Mouse (Mus musculus) intestine, embryonic 14.5 days (tissue): ENCODE measurements at regions not wholly inside any gene's neighbourhood (a gene's known extent, or its start where the extent isn't known, plus 50 kb on each side); places are given as distances from the start of the nearest gene placed in this dataset.

Experiments used
- ATAC-seq: fragments of 200-750 bp; cut with Nextera tagmentation; replicated peaks from 2 replicates; pipeline ENCODE4 v1.8.0; 2017; ENCODE audit warnings: low read depth, moderate number of reproducible peaks, moderate TSS enrichment, moderate library complexity; ENCODE audit not compliant: low FRiP score, low TSS enrichment
- DNase-seq: peaks from one replicate; pipeline ENCODE4 v3.0.0-alpha.2; 2018; ENCODE audit warnings: low spot score
- H3K27ac ChIP-seq: fragments of 300-500 bp; sonication (generic); 2 replicates; pipeline ENCODE4 v1.5.1; 2014; ENCODE audit warnings: low read depth, mild to moderate bottlenecking, control low read depth
- H3K27me3 ChIP-seq: fragments of 300-500 bp; sonication (generic); replicated peaks from 2 replicates; pipeline ENCODE4 v1.6.1; 2014; ENCODE audit warnings: low read length, control low read depth; ENCODE audit not compliant: control insufficient read depth, insufficient read depth
- H3K36me3 ChIP-seq: fragments of 300-500 bp; sonication (generic); 2 replicates; pipeline ENCODE4 v1.6.1; 2014; ENCODE audit warnings: low read length, control low read depth; ENCODE audit not compliant: control insufficient read depth, insufficient read depth
- H3K4me1 ChIP-seq: fragments of 300-500 bp; sonication (generic); replicated peaks from 2 replicates; pipeline ENCODE4 v1.6.1; 2014; ENCODE audit warnings: low read length, control low read depth, mixed read lengths; ENCODE audit not compliant: control insufficient read depth, insufficient read depth
- H3K4me2 ChIP-seq: fragments of 300-500 bp; sonication (generic); 2 replicates; pipeline ENCODE4 v1.6.1; 2014; ENCODE audit warnings: low read length
- H3K4me3 ChIP-seq: fragments of 300-500 bp; sonication (generic); 2 replicates; pipeline ENCODE4 v1.5.1; 2014; ENCODE audit warnings: low read depth, low read length, control low read depth, mixed read lengths
- H3K9ac ChIP-seq: fragments of 300-500 bp; sonication (generic); 2 replicates; pipeline ENCODE4 v1.6.1; 2014; ENCODE audit warnings: mild to moderate bottlenecking, low read length
- H3K9me3 ChIP-seq: fragments of 300-500 bp; sonication (generic); 2 replicates; pipeline ENCODE4 v1.6.1; 2016; ENCODE audit warnings: low read length, control low read depth; ENCODE audit not compliant: control insufficient read depth
- WGBS: fragments of 180-500 bp; shearing (Covaris S2); extraction: QIAGEN DNeasy Blood & Tissue Kit; methylation state at CpG from one replicate; pipeline ENCODE4 v1.1.7; 2014; 5-methylcytosine and 5-hydroxymethylcytosine counted together

DNA sequence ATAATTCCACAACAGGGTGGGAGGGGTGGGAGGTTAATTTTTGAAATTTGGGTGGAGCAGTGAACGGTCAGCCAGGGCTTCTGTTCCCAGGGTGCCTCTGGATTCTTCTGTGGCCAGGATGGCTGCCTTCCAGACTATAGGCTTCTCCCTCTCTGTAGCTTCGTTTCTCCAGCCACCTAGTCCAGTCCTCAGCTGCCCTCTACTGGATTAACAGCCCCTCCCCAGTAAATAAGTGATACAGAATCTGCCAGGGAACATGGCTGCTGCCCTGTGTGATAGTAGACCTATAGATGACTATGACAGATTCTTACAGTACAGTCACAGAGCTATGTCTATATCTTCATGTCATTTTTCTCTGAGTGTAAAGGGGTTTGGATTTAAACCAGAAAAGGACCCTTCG is 127.5 kb upstream of the Prok2 start:
- DNase-seq: no peak
- Histone ChIP-seq H3K4me1 (no peaks in the 10 kb centered on the region), H3K9me3 (no peaks in the 10 kb centered on the region), H3K27ac (no peak overlapping the region), H3K9ac (no peak overlapping the region), H3K4me3 (no peak overlapping the region), H3K27me3 (no peaks in the 10 kb centered on the region), H3K36me3 (no peaks in the 10 kb centered on the region), H3K4me2 (no peak overlapping the region)
- ATAC-seq: no peak
- WGBS: 43% methylated on average over 3 of the region's 3 CpGs

DNA sequence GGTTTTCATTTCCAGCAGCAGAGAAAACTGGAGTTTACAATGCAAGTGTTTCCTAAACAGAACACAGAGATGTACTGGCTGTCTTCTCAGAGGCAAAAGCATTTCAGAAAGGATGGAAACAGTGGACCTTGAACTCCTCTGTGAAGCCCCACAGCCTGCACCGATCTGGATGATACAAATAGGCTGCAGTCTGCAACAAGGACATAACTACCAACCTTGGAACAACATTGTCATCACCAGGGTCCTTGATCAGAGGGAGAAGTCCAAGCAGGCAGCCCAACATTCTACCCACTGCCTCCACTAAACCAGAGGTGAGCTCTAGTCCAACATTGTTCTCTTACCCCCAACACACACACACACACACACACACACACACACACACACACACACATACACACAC is 124.5 kb upstream of the Prok2 start:
- Histone ChIP-seq H3K27me3 (no peaks in the 10 kb centered on the region), H3K36me3 (no peaks in the 10 kb centered on the region), H3K27ac (no peak overlapping the region), H3K9me3 (no peaks in the 10 kb centered on the region), H3K4me1 (no peaks in the 10 kb centered on the region), H3K9ac (no peak overlapping the region), H3K4me3 (no peak overlapping the region), H3K4me2 (no peak overlapping the region)
- WGBS: 57% methylated on average over 1 of the region's 1 CpGs
- ATAC-seq (no peak), DNase-seq (no peak)

DNA sequence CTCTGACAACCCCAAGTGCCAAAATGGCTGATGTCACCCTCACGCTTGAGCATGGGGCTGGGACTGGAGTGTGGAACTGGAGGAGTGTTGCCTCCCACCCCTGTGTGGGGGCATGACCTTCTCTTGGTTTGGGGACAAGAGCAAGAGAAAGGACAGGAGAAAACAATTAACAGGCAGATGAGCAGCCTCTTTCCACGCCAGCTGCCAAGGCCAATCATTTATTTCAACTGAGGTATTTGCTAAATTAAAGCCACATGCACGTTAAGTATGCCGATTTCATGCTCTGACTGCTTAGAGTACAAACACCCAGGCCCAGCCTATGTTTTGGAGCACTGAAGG is 119.3 kb upstream of the Prok2 start:
- Histone ChIP-seq H3K36me3 (no peaks in the 10 kb centered on the region), H3K27ac (no peak overlapping the region), H3K4me1 (no peaks in the 10 kb centered on the region), H3K4me2 (no peak overlapping the region), H3K9me3 (no peaks in the 10 kb centered on the region), H3K9ac (no peak overlapping the region), H3K27me3 (no peaks in the 10 kb centered on the region), H3K4me3 (no peak overlapping the region)
- DNase-seq (no peak), ATAC-seq (no peak)
- WGBS: 57% methylated on average over 4 of the region's 4 CpGs

DNA sequence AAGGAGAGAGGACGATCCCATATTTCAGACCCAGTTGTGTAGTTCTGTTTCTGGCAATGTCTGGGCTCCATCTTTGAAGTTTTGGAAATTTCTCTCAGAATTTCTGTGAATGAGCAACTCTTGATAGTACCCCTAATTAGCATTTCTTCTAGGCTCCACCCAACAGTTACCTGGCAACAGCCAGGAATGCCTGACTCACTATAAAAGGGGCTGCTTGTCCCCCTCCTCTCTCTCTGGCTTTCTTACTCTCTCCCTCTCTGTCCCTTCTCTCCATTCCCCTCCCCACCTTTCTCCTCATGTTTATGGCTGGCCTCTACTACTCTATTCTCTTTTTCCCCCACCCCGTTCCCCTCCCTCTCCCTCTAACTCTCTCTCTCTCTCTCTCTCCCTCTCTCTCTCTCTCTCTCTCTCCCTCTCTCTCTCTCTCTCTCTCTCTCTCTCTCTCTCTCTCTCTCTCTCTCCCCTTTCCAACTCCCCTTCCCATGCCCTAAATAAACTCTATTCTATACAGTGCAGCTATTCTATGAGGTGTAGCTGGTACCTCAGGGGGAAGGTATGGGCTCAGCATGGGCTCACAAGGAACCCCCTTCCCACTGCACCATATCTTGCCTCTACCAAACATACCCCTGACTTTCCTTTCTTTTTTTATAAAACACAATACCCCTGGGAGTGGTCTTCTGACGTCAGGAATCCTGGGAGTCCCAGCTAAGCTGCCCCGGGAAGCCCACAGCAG is 118.7 kb upstream of the Prok2 start:
- WGBS: 41% methylated on average over 4 of the region's 4 CpGs
- Histone ChIP-seq H3K9me3 (no peaks in the 10 kb centered on the region), H3K4me2 (no peak overlapping the region), H3K4me1 (no peaks in the 10 kb centered on the region), H3K27me3 (no peaks in the 10 kb centered on the region), H3K9ac (no peak overlapping the region), H3K36me3 (no peaks in the 10 kb centered on the region), H3K27ac (no peak overlapping the region), H3K4me3 (no peak overlapping the region)
- DNase-seq (no peak), ATAC-seq (no peak)

DNA sequence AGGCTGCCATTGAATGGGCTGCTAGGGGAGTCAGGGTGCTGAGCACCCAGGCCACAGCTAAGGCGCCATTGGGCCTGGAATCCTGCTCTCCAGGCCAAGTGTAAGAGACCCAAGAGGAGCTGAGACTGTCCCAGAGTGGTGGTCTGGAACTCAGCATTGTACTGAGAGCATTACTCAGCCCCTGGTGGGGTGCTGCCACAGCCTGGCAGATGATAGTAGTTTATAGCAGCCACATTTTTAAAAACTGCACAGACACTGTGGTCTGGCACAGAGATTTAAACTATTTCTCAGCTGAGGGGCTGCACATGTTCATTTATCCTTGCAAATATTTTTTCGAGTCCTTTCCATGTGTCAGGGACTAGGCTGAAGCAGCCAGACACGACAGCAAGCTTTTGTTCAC is 117.3 kb upstream of the Prok2 start:
- Histone ChIP-seq H3K27ac (no peak overlapping the region), H3K4me2 (no peak overlapping the region), H3K9ac (no peak overlapping the region), H3K27me3 (no peaks in the 10 kb centered on the region), H3K4me3 (no peak overlapping the region), H3K9me3 (no peaks in the 10 kb centered on the region), H3K4me1 (no peaks in the 10 kb centered on the region), H3K36me3 (no peaks in the 10 kb centered on the region)
- WGBS: 59% methylated on average over 3 of the region's 3 CpGs
- no peak for ATAC-seq
- DNase-seq: no peak

DNA sequence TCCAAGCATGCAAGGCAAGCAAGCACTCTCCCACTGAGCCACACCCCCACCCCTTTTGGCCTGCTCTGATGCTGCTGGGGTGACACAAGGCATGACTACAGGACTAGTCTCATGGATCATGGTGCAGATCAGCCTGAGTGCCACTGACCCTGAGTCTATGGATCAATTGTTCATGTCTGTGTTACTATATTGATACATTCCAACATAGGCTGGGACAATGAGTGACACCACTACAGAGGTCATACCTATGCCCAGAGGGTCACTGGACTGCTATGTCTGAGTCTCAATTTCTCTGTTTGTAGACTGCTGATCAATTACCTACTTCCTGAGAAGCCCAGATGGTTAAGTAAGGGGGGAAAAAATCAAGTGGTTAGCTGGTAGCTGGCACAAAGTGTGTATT is 116.5 kb upstream of the Prok2 start:
- Histone ChIP-seq H3K4me2 (no peak overlapping the region), H3K4me1 (no peaks in the 10 kb centered on the region), H3K27me3 (no peaks in the 10 kb centered on the region), H3K9ac (no peak overlapping the region), H3K27ac (no peak overlapping the region), H3K36me3 (no peaks in the 10 kb centered on the region), H3K9me3 (no peaks in the 10 kb centered on the region), H3K4me3 (no peak overlapping the region)
- ATAC-seq: no peak
- DNase-seq: no peak

DNA sequence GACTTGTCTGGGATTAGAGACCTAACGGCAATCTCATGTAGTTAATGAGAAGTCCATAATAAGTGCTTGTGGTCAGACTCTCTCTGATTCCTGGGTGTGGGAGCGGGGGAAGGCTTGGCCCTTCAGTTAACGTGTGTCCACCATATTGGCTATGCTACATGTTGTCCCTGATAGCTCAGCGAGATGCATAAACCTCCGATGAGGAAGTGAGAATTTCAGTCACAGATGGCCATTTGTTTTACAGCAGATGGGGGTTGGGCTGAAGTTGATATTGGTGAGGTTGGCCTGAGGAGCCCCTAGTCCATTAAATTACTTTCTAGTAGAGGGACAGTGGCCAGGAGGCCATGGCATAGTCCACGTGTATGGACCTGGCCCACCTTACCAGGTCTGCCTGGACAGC is 114.6 kb upstream of the Prok2 start:
- no peak for ATAC-seq
- H3K9me3 ChIP-seq: no peaks in the 10 kb centered on the region
- no peak overlapping the region for H3K9ac ChIP-seq
- H3K4me3 ChIP-seq: no peak overlapping the region
- DNase-seq: no peak
- no peaks in the 10 kb centered on the region for H3K36me3 ChIP-seq
- 88% methylated on average over 6 of the region's 6 CpGs for WGBS
- no peaks in the 10 kb centered on the region for H3K4me1 ChIP-seq
- H3K27me3 ChIP-seq: no peaks in the 10 kb centered on the region
- H3K4me2 ChIP-seq: no peak overlapping the region
- H3K27ac ChIP-seq: no peak overlapping the region

DNA sequence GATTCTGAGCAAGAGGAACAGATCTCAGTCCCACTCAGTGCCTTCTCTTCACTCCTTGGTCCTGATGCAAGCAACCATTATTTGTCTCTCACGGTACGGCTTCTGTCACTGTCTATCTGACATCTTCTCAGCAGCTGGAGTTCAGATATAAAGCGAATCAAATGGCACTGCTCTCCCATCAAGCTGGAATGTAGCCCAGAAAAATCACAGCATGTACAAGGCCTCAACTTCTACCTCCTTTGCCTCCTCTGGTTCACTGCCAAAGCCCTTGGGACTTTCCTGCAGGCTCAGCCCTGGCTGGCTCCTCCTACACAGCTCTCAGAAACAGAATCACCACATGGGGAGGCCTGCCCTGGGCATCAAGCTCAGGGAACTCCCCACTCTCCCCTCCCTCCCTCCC is 107.1 kb upstream of the Prok2 start:
- Histone ChIP-seq H3K4me3 (no peak overlapping the region), H3K27me3 (no peaks in the 10 kb centered on the region), H3K4me2 (no peak overlapping the region), H3K9ac (no peak overlapping the region), H3K27ac (no peak overlapping the region), H3K4me1 (peaks cover 6% of the 10 kb centered on the region; the same call in 1 of the 2 replicates), H3K9me3 (no peaks in the 10 kb centered on the region), H3K36me3 (no peaks in the 10 kb centered on the region)
- ATAC-seq (0 out of 2 replicates have a peak, but pooled peaks have one; percentile 47), DNase-seq (no peak)
- WGBS: 34% methylated on average over 3 of the region's 3 CpGs

DNA sequence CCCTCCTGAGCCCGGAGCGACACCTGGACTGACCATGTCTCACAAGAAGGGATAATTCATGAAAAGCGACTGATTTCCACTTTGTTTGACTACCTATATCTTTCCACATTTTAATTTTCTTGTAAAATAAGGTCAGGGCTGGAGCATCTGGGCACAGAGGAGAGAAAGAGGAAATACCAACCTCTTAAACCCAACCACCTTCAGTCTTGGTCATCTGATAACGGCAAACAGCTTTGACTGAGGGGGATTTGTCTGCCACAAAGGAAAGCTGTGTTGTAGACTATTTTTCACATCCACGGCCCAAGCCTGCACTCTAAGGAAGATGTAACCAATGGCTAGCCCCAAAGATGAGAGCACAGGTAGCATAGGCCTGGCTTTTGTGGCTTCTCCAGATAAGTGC is 101.4 kb upstream of the Prok2 start:
- Histone ChIP-seq H3K9me3 (no peaks in the 10 kb centered on the region), H3K4me1 (no peaks in the 10 kb centered on the region), H3K27ac (no peak overlapping the region), H3K4me3 (no peak overlapping the region), H3K27me3 (no peaks in the 10 kb centered on the region), H3K36me3 (no peaks in the 10 kb centered on the region), H3K9ac (no peak overlapping the region), H3K4me2 (no peak overlapping the region)
- WGBS: 94% methylated on average over 5 of the region's 5 CpGs
- DNase-seq (no peak), ATAC-seq (no peak)
